Mouse (Mus musculus) bone marrow macrophage, adult 2 months (primary cell): ENCODE results near the gene Hnrnpab.

Experiments
- CTCF ChIP-seq: IDR thresholded peaks from 2 replicates; pipeline ENCODE4 v1.5.1; 2012; ENCODE audit warnings: low read depth, mild to moderate bottlenecking, low read length, moderate library complexity
- POLR2A ChIP-seq: IDR thresholded peaks from 2 replicates; pipeline ENCODE4 v1.6.1; 2012; ENCODE audit warnings: mild to moderate bottlenecking, low read depth, low read length, borderline replicate concordance

DNA sequence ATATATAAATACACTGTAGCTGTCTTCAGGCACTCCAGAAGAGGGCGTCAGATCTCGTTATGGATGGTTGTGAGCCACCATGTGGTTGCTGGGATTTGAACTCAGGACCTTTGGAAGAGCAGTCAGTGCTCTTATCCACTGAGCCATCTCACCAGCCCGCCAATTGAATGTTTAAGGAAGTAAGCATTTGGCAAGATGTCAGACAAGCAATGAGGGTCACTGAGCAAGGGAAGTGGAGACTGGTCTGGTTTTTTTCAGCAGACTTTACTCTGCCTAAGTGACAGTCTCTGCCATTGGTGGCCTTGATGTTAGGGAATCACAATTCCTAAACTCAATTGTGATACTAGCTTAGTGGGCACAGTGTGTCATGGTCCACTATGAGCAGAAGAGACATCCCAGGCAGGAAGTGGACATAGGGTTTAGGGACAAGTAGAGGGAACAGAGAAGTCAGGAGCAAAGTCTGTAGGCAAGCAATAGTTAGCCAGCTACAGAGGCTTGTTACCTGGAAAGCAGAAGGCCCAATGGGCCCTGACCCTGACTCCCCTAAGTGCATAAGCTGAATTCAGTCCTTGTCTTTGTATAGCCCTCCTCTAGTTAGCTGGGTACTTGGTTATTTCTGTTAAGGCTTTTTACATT lies 11.8 kb downstream of the Hnrnpab start:
- TF ChIP-seq POLR2A (no peak), CTCF (no peak)
